Mouse (Mus musculus) myocyte (in vitro differentiated cells): Measurements from ENCODE around the gene Tmem94.

ENCODE experiments used
- MYOD1 ChIP-seq, 3 experiments: IDR thresholded peaks; one replicate each; pipeline ENCODE4 v1.6.1; 2011; ENCODE audit warnings: control low read depth in 2 of 3, low read depth in 2 of 3, mild to moderate bottlenecking in 2 of 3, moderate library complexity in 1 of 3; ENCODE audit not compliant: insufficient read length in 2 of 3, control insufficient read depth in 1 of 3
- POLR2A ChIP-seq: IDR thresholded peaks from one replicate; pipeline ENCODE4 v1.6.1; 2011; ENCODE audit warnings: low read depth, mild to moderate bottlenecking, control low read depth, moderate library complexity; ENCODE audit not compliant: insufficient read length

DNA sequence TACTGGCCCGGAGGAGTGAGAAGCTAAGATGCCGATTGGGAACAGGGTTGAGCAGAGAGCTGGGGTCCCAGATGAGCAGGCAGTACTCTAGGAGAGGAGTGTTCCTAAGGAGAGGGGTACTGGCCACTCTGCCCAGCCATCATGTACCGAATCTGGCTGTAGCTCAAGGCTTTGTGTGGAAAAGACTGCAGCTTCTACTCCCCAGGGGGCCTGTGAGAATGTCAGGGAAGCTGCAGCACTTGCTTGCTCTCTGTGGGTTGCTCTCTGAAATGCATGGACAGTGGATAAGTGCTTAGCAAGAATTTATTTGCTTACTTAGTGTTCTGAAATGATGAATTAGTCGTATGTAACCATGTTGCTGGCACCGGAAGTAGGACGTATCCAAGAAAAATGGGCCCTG lies 21.2 kb downstream of the Tmem94 start:
- TF ChIP-seq POLR2A (no peak), MYOD1 (IDR thresholded peaks at IDR 0.05; ENCODE audit: control insufficient read depth in 1 of 3, insufficient read length in 2 of 3, low read depth in 2 of 3) (no peak)
